Comparison of ENCODE assay signal across 8 mouse cellular contexts in the genomic region with DNA sequence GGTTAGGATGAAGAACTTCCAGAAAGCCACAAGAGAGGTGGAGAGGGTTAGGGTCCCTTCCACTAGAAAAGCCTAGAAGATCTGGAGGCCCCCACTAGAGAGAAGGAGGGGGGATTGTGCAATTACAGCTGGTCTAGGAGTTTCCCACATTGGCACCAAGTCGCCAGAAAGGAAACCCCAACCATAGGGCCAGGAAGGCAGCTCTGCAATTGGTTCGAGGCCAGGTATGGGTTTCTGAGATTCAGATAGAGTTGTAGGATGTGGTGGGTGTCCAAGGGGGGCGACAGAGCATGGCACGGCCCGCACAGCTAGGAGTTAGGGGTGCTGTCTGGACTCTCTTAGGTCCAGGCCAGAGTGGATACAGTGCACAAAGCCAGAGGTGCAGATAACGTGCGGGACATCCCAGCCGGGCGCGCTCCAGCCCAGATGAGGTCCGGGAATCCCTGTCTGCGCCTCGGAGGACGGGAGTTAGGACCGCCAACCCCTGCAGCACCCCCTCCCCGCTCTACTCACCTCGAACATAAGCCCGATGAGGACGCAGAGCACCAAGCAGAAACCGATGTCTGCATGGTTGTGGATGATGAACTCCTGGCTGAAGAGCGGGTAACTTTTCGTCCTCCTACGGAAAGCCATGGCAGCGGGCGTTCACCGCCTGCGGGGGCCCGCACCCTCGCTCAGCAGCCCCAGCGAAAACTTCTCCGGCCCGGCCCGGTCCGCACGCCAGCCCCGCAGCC. TPM values are rescaled to one million over a fixed set of nuclear protein-coding genes. Genes with fewer than 3 reads are reported as not detected.
A peak's percentile ranks its signal among the peaks of the same experiment; 100 is the strongest.
DNase-seq lines count a peak whose midpoint lies in the region; ATAC-seq lines count a peak whose summit lies in the region.

No protein-coding gene starts in this region.

- peak overlapping the region; percentile 84 for H3K27ac ChIP-seq in embryonic facial prominence, embryonic 15.5 days (replicated peaks)
- 0 out of 2 replicates have a peak overlapping the region, but pooled peaks have one; percentile 14 for H3K27ac ChIP-seq in hindbrain, embryonic 15.5 days (replicated peaks)

- H3K27me3 ChIP-seq in embryonic facial prominence, embryonic 15.5 days = no peaks in the 10 kb centered on the region
- H3K27me3 ChIP-seq in hindbrain, embryonic 15.5 days = no peaks in the 10 kb centered on the region

- DNase-seq in heart, adult 8-10 months (ENCODE audit: low spot score) = peak; percentile 36
- no peak for DNase-seq in heart, adult 9 months (ENCODE audit: low spot score in 2 of 2)
- peak; percentile 47 for DNase-seq in ES-CJ7 (ENCODE audit: low read depth, low spot score)
- DNase-seq in lung, postnatal 36 days = peak; percentile 28
- DNase-seq in layer of hippocampus, postnatal 25 days (ENCODE audit: extremely low spot score in 1 of 2, low spot score in 1 of 2) = no peak
- no peak for DNase-seq in thymus, adult 18-20 months

- peak overlapping the region; percentile 71 for H3K4me3 ChIP-seq in embryonic facial prominence, embryonic 15.5 days (replicated peaks)
- H3K4me3 ChIP-seq in hindbrain, embryonic 15.5 days = peak overlapping the region; percentile 82

- no peaks in the 10 kb centered on the region for H3K9me3 ChIP-seq in embryonic facial prominence, embryonic 15.5 days (replicated peaks)
- H3K9me3 ChIP-seq in hindbrain, embryonic 15.5 days = no peaks in the 10 kb centered on the region

- under 1% methylated on average over 30 of the region's 36 CpGs for WGBS in embryonic facial prominence, embryonic 15.5 days
- under 1% methylated on average over 35 of the region's 36 CpGs for WGBS in hindbrain, embryonic 15.5 days

- ATAC-seq in embryonic facial prominence, embryonic 15.5 days (ENCODE audit: insufficient number of reproducible peaks, low FRiP score, low TSS enrichment, low read depth) = peak; percentile 63
- ATAC-seq in hindbrain, embryonic 15.5 days (ENCODE audit: low FRiP score, low read depth) = no peak; the same call in none of the 2 replicates

- H3K4me2 ChIP-seq in embryonic facial prominence, embryonic 15.5 days (replicated peaks) = peak overlapping the region; percentile 61
- H3K4me2 ChIP-seq in hindbrain, embryonic 15.5 days = peak overlapping the region; percentile 67

- peaks cover 48% of the 10 kb centered on the region for H3K4me1 ChIP-seq in embryonic facial prominence, embryonic 15.5 days
- H3K4me1 ChIP-seq in hindbrain, embryonic 15.5 days (replicated peaks) = peaks cover 32% of the 10 kb centered on the region

- H3K36me3 ChIP-seq in embryonic facial prominence, embryonic 15.5 days = no peaks in the 10 kb centered on the region
- no peaks in the 10 kb centered on the region for H3K36me3 ChIP-seq in hindbrain, embryonic 15.5 days

- H3K9ac ChIP-seq in embryonic facial prominence, embryonic 15.5 days = peak overlapping the region; percentile 71
- H3K9ac ChIP-seq in hindbrain, embryonic 15.5 days = peak overlapping the region; percentile 79

RNA-seq across cellular contexts. Expression of a gene that starts 0.4 kb away (rescaled TPM):
- 1 to 10 TPM; 4.3 to 5.8 (median 4.9) TPM for total RNA-seq in heart, adult 8-10 months (2022)
- 10.3 and 11.0 TPM in 2 replicates for polyA plus RNA-seq in embryonic facial prominence, embryonic 15.5 days (2015; fragmentation: Nextera tagmentation; extraction: Ambion mirVana)
- polyA plus RNA-seq in hindbrain, embryonic 15.5 days (2015; fragmentation: Nextera tagmentation; extraction: Ambion mirVana) = 2.1 and 2.2 TPM in 2 replicates
- total RNA-seq in layer of hippocampus, postnatal 25 days (2021) = 1 to 10 TPM in 1 of 2 experiments, under 1 TPM in 1; 0.91 to 1.4 TPM

Comparison
In these comparisons a context has a peak if more than half of its experiments do, and no peak if none do; other contexts are left out.
1. DNase-seq: peak in heart, adult 8-10 months (single experiment), ES-CJ7 (single experiment) and lung, postnatal 36 days (single experiment); none in heart, adult 9 months (0 of 2), layer of hippocampus, postnatal 25 days (0 of 2) and thymus, adult 18-20 months (0 of 2).